Mouse (Mus musculus): ENCODE results near the gene Lipa. TPM values are rescaled to one million over a fixed set of nuclear protein-coding genes. Genes with fewer than 3 reads are reported as not detected.

Lipa gene
- 10 to 100 TPM; 15.1 to 16.0 TPM for total RNA-seq (2021)

GRCm38 (mm10) chr19:34526941-34527682 lies at the start of gene Lipa:
Gene Lipa (minus strand): TSS chr19:34527474.
- intact Hi-C loops (cut with DNase I), result no loop called here
- DNase-seq, result peak; percentile 97

- intact Hi-C loops (cut with DNase I), result no loop called here
- no peak for DNase-seq
Observed at GRCm38 (mm10) chr19:34573650-34574049, 46.4 kb upstream of the Lipa start.

GRCm38 (mm10) chr19:34571080-34571479 lies 43.8 kb upstream of the Lipa start:
- intact Hi-C loops (cut with DNase I), result no loop called here
- no peak for DNase-seq

- no peak for DNase-seq
- intact Hi-C loops (cut with DNase I), result no loop called here
Observed at GRCm38 (mm10) chr19:34569896-34570476, 42.7 kb upstream of the Lipa start.

GRCm38 (mm10) chr19:34568988-34569895 lies 42.0 kb upstream of the Lipa start:
- intact Hi-C loops (cut with DNase I), result no loop called here
- no peak for DNase-seq

GRCm38 (mm10) chr19:34566178-34566784 lies 39.0 kb upstream of the Lipa start:
- no peak for DNase-seq
- intact Hi-C loops (cut with DNase I), result no loop called here

GRCm38 (mm10) chr19:34562556-34562955 lies 35.3 kb upstream of the Lipa start:
- no peak for DNase-seq
- intact Hi-C loops (cut with DNase I), result no loop called here

- intact Hi-C loops (cut with DNase I), result loop anchor here (10.0 kb wide), 2 partner anchors 222 to 312 kb away; no protein-coding TSS in a partner anchor
- DNase-seq, result no peak
Observed at GRCm38 (mm10) chr19:34556621-34557020, 29.3 kb upstream of the Lipa start.

GRCm38 (mm10) chr19:34554061-34554460 lies 26.8 kb upstream of the Lipa start:
- intact Hi-C loops (cut with DNase I), result loop anchor here (10.0 kb wide), 2 partner anchors 219 to 309 kb away; no protein-coding TSS in a partner anchor
- no peak for DNase-seq

GRCm38 (mm10) chr19:34553522-34553921 lies 26.2 kb upstream of the Lipa start:
- no peak for DNase-seq
- intact Hi-C loops (cut with DNase I), result loop anchor here (10.0 kb wide), 2 partner anchors 219 to 309 kb away; no protein-coding TSS in a partner anchor

- intact Hi-C loops (cut with DNase I), result loop anchor here (10.0 kb wide), 2 partner anchors 218 to 308 kb away; no protein-coding TSS in a partner anchor
- DNase-seq, result no peak
Observed at GRCm38 (mm10) chr19:34553021-34553420, 25.7 kb upstream of the Lipa start.

GRCm38 (mm10) chr19:34551981-34552380 lies 24.7 kb upstream of the Lipa start:
- intact Hi-C loops (cut with DNase I), result loop anchor here (10.0 kb wide), 2 partner anchors 217 to 307 kb away; no protein-coding TSS in a partner anchor
- DNase-seq, result no peak

GRCm38 (mm10) chr19:34550534-34551223 lies 23.4 kb upstream of the Lipa start, which contains the start of gene Ifit2:
Gene Ifit2 (plus strand): TSS chr19:34550694.
- intact Hi-C loops (cut with DNase I), result loop anchor here (10.0 kb wide), 2 partner anchors 216 to 306 kb away; no protein-coding TSS in a partner anchor
- DNase-seq, result peak; percentile 73

GRCm38 (mm10) chr19:34550205-34550533 lies 22.9 kb upstream of the Lipa start:
- no peak for DNase-seq
- intact Hi-C loops (cut with DNase I), result loop anchor here (10.0 kb wide), 2 partner anchors 215 to 305 kb away; no protein-coding TSS in a partner anchor

- intact Hi-C loops (cut with DNase I), result loop anchor here (10.0 kb wide), 2 partner anchors 87 to 1173 kb away; no protein-coding TSS in a partner anchor
- peak; percentile 72 for DNase-seq
Observed at GRCm38 (mm10) chr19:34547976-34548375, 20.7 kb upstream of the Lipa start.

GRCm38 (mm10) chr19:34546211-34546610 lies 18.9 kb upstream of the Lipa start:
- intact Hi-C loops (cut with DNase I), result loop anchor here (10.0 kb wide), 2 partner anchors 89 to 1171 kb away; no protein-coding TSS in a partner anchor
- DNase-seq, result no peak

- intact Hi-C loops (cut with DNase I), result no loop called here
- DNase-seq, result no peak
Observed at GRCm38 (mm10) chr19:34539422-34539821, 12.1 kb upstream of the Lipa start.

- DNase-seq, result no peak
- intact Hi-C loops (cut with DNase I), result no loop called here
Observed at GRCm38 (mm10) chr19:34532061-34532751, 4.9 kb upstream of the Lipa start.

GRCm38 (mm10) chr19:34526321-34526923 lies 852 bp downstream of the Lipa start:
- DNase-seq, result no peak
- intact Hi-C loops (cut with DNase I), result no loop called here

Measured in left cerebral cortex, postnatal 4 days (tissue).